In genomic region chr5:100337852-100338251, GRCm38 (mm10) we compare ENCODE assay signal across 26 mouse cellular contexts.
A peak's percentile ranks its signal among the peaks of the same experiment; 100 is the strongest.
DNase-seq lines count a peak whose midpoint lies in the region; ATAC-seq and TF ChIP-seq lines count a peak whose summit lies in the region.
"Had no signal": no experiment of that assay in that cellular context is flagged by ENCODE, and none has a peak within 500 bp of the region (broad histone marks: within the 10 kb centered on the region; RNA-seq: fewer than 3 reads in every experiment).

No protein-coding gene starts in this region.

- TF ChIP-seq CTCF in ES-Bruce4 (IDR thresholded peaks at IDR 0.05; ENCODE audit: low read depth, low read length), result no peak

- DNase-seq in kidney, postnatal 4 days, result no peak
- peak; percentile 44 for DNase-seq in R1 (ENCODE audit: low read depth, low spot score)
- DNase-seq in heart, postnatal 4 days, result no peak
- DNase-seq in cerebellum, postnatal 10 days, result no peak
- DNase-seq: adrenal gland, adult 8-10 months; adrenal gland, postnatal 14 days; adrenal gland, postnatal 36 days; B cell, adult 2 months; cerebellum, adult 11-12 months; cerebellum, adult 2 months; cerebellum, adult 9-10 months; cerebellum, postnatal 14 days; cerebellum, postnatal 36 days; embryo, embryonic 11 days; forebrain, postnatal 0 days had no signal

- H3K9ac ChIP-seq in kidney, embryonic 14.5 days (ENCODE audit: low read depth, low read length), result no peak overlapping the region
- H3K9ac ChIP-seq in ES-Bruce4 (ENCODE audit: low read depth, poor library complexity, severe bottlenecking), result no peak overlapping the region
- H3K9ac ChIP-seq: embryonic facial prominence, embryonic 12.5 days; forebrain, embryonic 13.5 days; forebrain, embryonic 15.5 days; forebrain, postnatal 0 days had no signal

- H3K27me3 ChIP-seq in kidney, embryonic 14.5 days (ENCODE audit: control insufficient read depth, insufficient read depth, low read length), result no peaks in the 10 kb centered on the region
- no peaks in the 10 kb centered on the region for H3K27me3 ChIP-seq in ES-Bruce4 (ENCODE audit: control insufficient read depth, insufficient read depth, low read length, poor library complexity, severe bottlenecking)
- H3K27me3 ChIP-seq: CH12.LX; embryonic facial prominence, embryonic 12.5 days; forebrain, embryonic 13.5 days; forebrain, embryonic 15.5 days; Patski had no signal

- H3K4me2 ChIP-seq in kidney, embryonic 14.5 days (replicated peaks; ENCODE audit: low read depth, low read length), result no peak overlapping the region
- H3K4me2 ChIP-seq: embryonic facial prominence, embryonic 12.5 days; forebrain, embryonic 13.5 days; forebrain, embryonic 15.5 days had no signal

- no peaks in the 10 kb centered on the region for H3K4me1 ChIP-seq in kidney, embryonic 14.5 days (ENCODE audit: control insufficient read depth, insufficient read depth, low read length)
- H3K4me1 ChIP-seq in ES-Bruce4 (ENCODE audit: control insufficient read depth, insufficient read depth, low read length), result peaks cover 10% of the 10 kb centered on the region
- H3K4me1 ChIP-seq: embryonic facial prominence, embryonic 12.5 days; forebrain, embryonic 15.5 days had no signal

- TF ChIP-seq EP300 in ES-Bruce4 (IDR thresholded peaks at IDR 0.05; ENCODE audit: insufficient read depth, low read depth, low read length), result peak; percentile 88

- 79% methylated on average over 4 of the region's 4 CpGs for WGBS in kidney, embryonic 14.5 days

- ATAC-seq in kidney, embryonic 14.5 days (ENCODE audit: low FRiP score, low TSS enrichment), result 0 out of 2 replicates have a peak, but pooled peaks have one; percentile 54
- ATAC-seq: activated CD4-positive, CD25-positive, alpha-beta regulatory T cell, adult 4 months; CD4-positive, CD25-positive, alpha-beta regulatory T cell, adult 4 months; forebrain, embryonic 13.5 days; forebrain, embryonic 15.5 days; forebrain, postnatal 0 days; Patski had no signal

- no peak overlapping the region for H3K4me3 ChIP-seq in kidney, embryonic 14.5 days (ENCODE audit: low read length)
- no peak overlapping the region for H3K4me3 ChIP-seq in ES-Bruce4 (ENCODE audit: low read depth, low read length)
- H3K4me3 ChIP-seq: embryonic facial prominence, embryonic 10.5 days; embryonic facial prominence, embryonic 12.5 days; forebrain, embryonic 13.5 days; forebrain, embryonic 15.5 days had no signal

- no peaks in the 10 kb centered on the region for H3K9me3 ChIP-seq in kidney, embryonic 14.5 days (ENCODE audit: control insufficient read depth, low read length)
- H3K9me3 ChIP-seq in ES-Bruce4 (replicated peaks; ENCODE audit: control insufficient read depth, insufficient read depth, low read length, poor library complexity, severe bottlenecking), result no peaks in the 10 kb centered on the region
- H3K9me3 ChIP-seq: embryonic facial prominence, embryonic 10.5 days; embryonic facial prominence, embryonic 12.5 days; forebrain, embryonic 13.5 days; forebrain, embryonic 15.5 days; G1E had no signal

- H3K27ac ChIP-seq in kidney, embryonic 14.5 days (ENCODE audit: low read depth, low read length), result no peak overlapping the region
- no peak overlapping the region for H3K27ac ChIP-seq in ES-Bruce4 (ENCODE audit: insufficient read depth, low read length)
- H3K27ac ChIP-seq: embryonic facial prominence, embryonic 10.5 days; embryonic facial prominence, embryonic 12.5 days; forebrain, embryonic 13.5 days; forebrain, embryonic 15.5 days had no signal

- H3K36me3 ChIP-seq in kidney, embryonic 14.5 days (ENCODE audit: control insufficient read depth, insufficient read depth, low read length), result no peaks in the 10 kb centered on the region
- no peaks in the 10 kb centered on the region for H3K36me3 ChIP-seq in ES-Bruce4 (ENCODE audit: control insufficient read depth, insufficient read depth, low read length, poor library complexity, severe bottlenecking)
- H3K36me3 ChIP-seq: embryonic facial prominence, embryonic 10.5 days; embryonic facial prominence, embryonic 12.5 days; forebrain, embryonic 15.5 days; G1E had no signal

- TF ChIP-seq POLR2A in ES-Bruce4 (IDR thresholded peaks at IDR 0.05; ENCODE audit: insufficient read depth, low read length), result no peak
